8 mouse cellular contexts compared by ENCODE assay signal in the genomic region with DNA sequence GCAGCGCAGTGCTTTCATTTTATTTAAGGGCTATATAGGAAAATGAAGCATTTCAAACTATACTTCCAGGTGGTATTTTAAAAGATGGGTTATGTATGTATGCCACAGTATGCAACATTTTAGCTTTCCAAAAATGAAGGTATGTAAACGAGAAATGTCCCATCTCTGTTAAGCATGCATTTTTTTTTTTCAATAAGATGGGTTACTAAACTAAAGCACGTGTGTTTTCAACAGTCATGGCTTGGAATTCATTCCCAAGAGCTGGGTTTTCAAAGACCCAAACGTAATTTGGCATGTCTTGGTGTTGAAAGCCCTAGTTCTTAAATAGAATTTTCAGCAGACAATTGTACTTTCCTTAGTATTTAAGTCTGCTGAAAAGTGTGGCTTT. TPM values are rescaled to one million over a fixed set of nuclear protein-coding genes. Genes with fewer than 3 reads are reported as not detected.
DNase-seq lines count a peak whose midpoint lies in the region; ATAC-seq and TF ChIP-seq lines count a peak whose summit lies in the region.

No protein-coding gene starts in this region.

- peak overlapping the region; percentile 99 for H3K27ac ChIP-seq in intestine, embryonic 14.5 days (ENCODE audit: low read depth)
- H3K27ac ChIP-seq in neural tube, embryonic 13.5 days (replicated peaks): peak overlapping the region; percentile 100

- 9% methylated on average over 4 of the region's 4 CpGs for WGBS in lung, adult 2 months
- whole genome bisulfite sequencing in intestine, embryonic 14.5 days: 6% methylated on average over 4 of the region's 4 CpGs
- 10% methylated on average over 4 of the region's 4 CpGs for WGBS in neural tube, embryonic 13.5 days

- H3K4me3 ChIP-seq in lung, adult 2 months (replicated peaks; ENCODE audit: extremely low read depth, low read depth, low read length): peak overlapping the region; percentile 94
- peak overlapping the region; percentile 94 for H3K4me3 ChIP-seq in intestine, embryonic 14.5 days (ENCODE audit: low read depth, low read length)
- peak overlapping the region; percentile 76 for H3K4me3 ChIP-seq in neural tube, embryonic 13.5 days

- no peaks in the 10 kb centered on the region for H3K9me3 ChIP-seq in intestine, embryonic 14.5 days (ENCODE audit: control insufficient read depth, low read length)
- H3K9me3 ChIP-seq in neural tube, embryonic 13.5 days: no peaks in the 10 kb centered on the region

- no peak for TF ChIP-seq POLR2A in lung, adult 2 months (IDR thresholded peaks at IDR 0.05; ENCODE audit: borderline replicate concordance, extremely low read depth, low read depth, low read length)

- H3K36me3 ChIP-seq in intestine, embryonic 14.5 days (ENCODE audit: control insufficient read depth, insufficient read depth, low read length): peaks cover 30% of the 10 kb centered on the region
- H3K36me3 ChIP-seq in neural tube, embryonic 13.5 days: peaks cover 31% of the 10 kb centered on the region

- no peaks in the 10 kb centered on the region for H3K27me3 ChIP-seq in intestine, embryonic 14.5 days (replicated peaks; ENCODE audit: control insufficient read depth, insufficient read depth, low read length)
- H3K27me3 ChIP-seq in neural tube, embryonic 13.5 days: no peaks in the 10 kb centered on the region

- ATAC-seq in intestine, embryonic 14.5 days (replicated peaks; ENCODE audit: low FRiP score, low TSS enrichment, low read depth): no peak
- no peak for ATAC-seq in neural tube, embryonic 13.5 days (ENCODE audit: low read depth)
- no peak for ATAC-seq in erythroid progenitor cell, adult 5-6 weeks (replicated peaks; ENCODE audit: low FRiP score, poor library complexity, severe bottlenecking)

- no peak for TF ChIP-seq CTCF in lung, adult 2 months (IDR thresholded peaks at IDR 0.05; ENCODE audit: insufficient read depth, low read length)

- H3K4me1 ChIP-seq in lung, adult 2 months (ENCODE audit: control insufficient read depth, insufficient read depth, low read length): peaks cover 10% of the 10 kb centered on the region
- H3K4me1 ChIP-seq in intestine, embryonic 14.5 days (replicated peaks; ENCODE audit: control insufficient read depth, insufficient read depth, low read length): peaks cover 19% of the 10 kb centered on the region
- H3K4me1 ChIP-seq in neural tube, embryonic 13.5 days (replicated peaks): peaks cover 31% of the 10 kb centered on the region

- DNase-seq in lung, adult 2 months: no peak
- no peak for DNase-seq in lung, postnatal 4 days
- peak; percentile 29 for DNase-seq in embryo, embryonic 11 days
- no peak for DNase-seq in intestine, embryonic 14.5 days (ENCODE audit: low spot score)
- no peak for DNase-seq in Muller cell, postnatal 12 days (ENCODE audit: inconsistent ontology term)
- DNase-seq in thymus, postnatal 14 days: no peak

- H3K9ac ChIP-seq in intestine, embryonic 14.5 days (ENCODE audit: low read length): peak overlapping the region; percentile 90
- H3K9ac ChIP-seq in neural tube, embryonic 13.5 days: peak overlapping the region; percentile 95

- peak overlapping the region; percentile 87 for H3K4me2 ChIP-seq in intestine, embryonic 14.5 days (ENCODE audit: low read length)
- peak overlapping the region; percentile 68 for H3K4me2 ChIP-seq in neural tube, embryonic 13.5 days

RNA-seq across cellular contexts. Expression of a gene that starts 0.9 kb away (rescaled TPM):
- 54.4 and 88.3 TPM in 2 replicates for polyA plus RNA-seq in lung, adult 2 months (2012; rRNA removed)
- 833 and 948 TPM in 2 replicates for polyA plus RNA-seq in intestine, embryonic 14.5 days (2014; fragmentation: Nextera tagmentation; extraction: Ambion mirVana)
- polyA plus RNA-seq in neural tube, embryonic 13.5 days (2015; fragmentation: Nextera tagmentation; extraction: Ambion mirVana): 1,234 and 1,331 TPM in 2 replicates
- total RNA-seq in erythroid progenitor cell, adult 5-6 weeks (2015; ENCODE audit: low replicate concordance): 560 and 705 TPM in 2 replicates
- 587 and 796 TPM in 2 replicates for total RNA-seq in erythroid progenitor cell, adult 5-6 weeks (2017; ENCODE audit: low replicate concordance)

RNA-seq across cellular contexts. Expression of a gene that starts 55.0 kb away (rescaled TPM):
- polyA plus RNA-seq in lung, adult 2 months (2012; rRNA removed): 6.9 and 9.1 TPM in 2 replicates
- polyA plus RNA-seq in intestine, embryonic 14.5 days (2014; fragmentation: Nextera tagmentation; extraction: Ambion mirVana): 54.0 and 61.2 TPM in 2 replicates
- polyA plus RNA-seq in neural tube, embryonic 13.5 days (2015; fragmentation: Nextera tagmentation; extraction: Ambion mirVana): 87.8 and 91.8 TPM in 2 replicates
- 9.6 and 13.7 TPM in 2 replicates for total RNA-seq in erythroid progenitor cell, adult 5-6 weeks (2015; ENCODE audit: low replicate concordance)
- 21.9 and 28.9 TPM in 2 replicates for total RNA-seq in erythroid progenitor cell, adult 5-6 weeks (2017; ENCODE audit: low replicate concordance)
